Mouse (Mus musculus) liver, adult 2 months (tissue): Measurements from ENCODE around the gene Ddhd1.

Experiments used
- CTCF ChIP-seq: fragments of 200-500 bp; IDR thresholded peaks from 2 replicates; pipeline ENCODE4 v1.5.1; 2011; ENCODE audit warnings: low read depth, low read length, control low read depth
- POLR2A ChIP-seq: fragments of 200-500 bp; IDR thresholded peaks from 2 replicates; pipeline ENCODE4 v1.6.1; 2011; ENCODE audit warnings: low read length, control low read depth; ENCODE audit not compliant: insufficient read depth; ENCODE audit errors: extremely low read depth

GRCm38 (mm10) chr14:45548118-45548517, 109.8 kb downstream of the Ddhd1 start:
- peak; percentile 57 for TF ChIP-seq CTCF
- TF ChIP-seq POLR2A, result no peak
